Mouse (Mus musculus) neural tube, embryonic 13.5 days (tissue): Measurements from ENCODE around the gene Gm21970. TPM values are rescaled to one million over a fixed set of nuclear protein-coding genes. Genes with fewer than 3 reads are reported as not detected.

Experiments
- ATAC-seq: fragments of 200-750 bp; cut with Nextera tagmentation; 2 replicates; pipeline ENCODE4 v1.8.0; 2017; ENCODE audit warnings: low read depth, mild to moderate bottlenecking, moderate TSS enrichment, moderate library complexity
- H3K27ac ChIP-seq: fragments of 300-500 bp; sonication (generic); replicated peaks from 2 replicates; pipeline ENCODE4 v1.5.1; 2015; ENCODE audit warnings: moderate library complexity, mild to moderate bottlenecking, inconsistent platforms
- H3K27me3 ChIP-seq: fragments of 300-500 bp; sonication (generic); 2 replicates; pipeline ENCODE4 v1.6.1; 2015; ENCODE audit warnings: mild to moderate bottlenecking, inconsistent platforms
- H3K36me3 ChIP-seq: fragments of 300-500 bp; sonication (generic); 2 replicates; pipeline ENCODE4 v1.6.1; 2015; ENCODE audit warnings: mild to moderate bottlenecking, inconsistent platforms
- H3K4me1 ChIP-seq: fragments of 300-500 bp; sonication (generic); replicated peaks from 2 replicates; pipeline ENCODE4 v1.6.1; 2015; ENCODE audit warnings: inconsistent platforms
- H3K4me2 ChIP-seq: fragments of 300-500 bp; sonication (generic); 2 replicates; pipeline ENCODE4 v1.6.1; 2015; ENCODE audit warnings: inconsistent platforms, mild to moderate bottlenecking, moderate library complexity
- H3K4me3 ChIP-seq: fragments of 300-500 bp; sonication (generic); 2 replicates; pipeline ENCODE4 v1.5.1; 2015; ENCODE audit warnings: mild to moderate bottlenecking, inconsistent platforms
- H3K9ac ChIP-seq: fragments of 300-500 bp; sonication (generic); 2 replicates; pipeline ENCODE4 v1.6.1; 2015; ENCODE audit warnings: moderate library complexity, mild to moderate bottlenecking, inconsistent platforms
- H3K9me3 ChIP-seq: fragments of 300-500 bp; sonication (generic); 2 replicates; pipeline ENCODE4 v1.6.1; 2016; ENCODE audit warnings: inconsistent platforms
- WGBS: fragments of 180-500 bp; shearing (Covaris S2); methylation state at CpG from one replicate; pipeline ENCODE4 v1.1.7; 2015; 5-methylcytosine and 5-hydroxymethylcytosine counted together
- polyA plus RNA-seq: library from polyadenylated mRNA; unstranded; fragments of >200 nt; fragmentation: Nextera tagmentation; extraction: Ambion mirVana; gene quantifications from 2 replicates; pipeline ENCODE4 v1.2.1, GENCODE M21; 2015

The Gm21970 gene
- polyA plus RNA-seq, 1 experiment from 2014 or later = not detected

DNA sequence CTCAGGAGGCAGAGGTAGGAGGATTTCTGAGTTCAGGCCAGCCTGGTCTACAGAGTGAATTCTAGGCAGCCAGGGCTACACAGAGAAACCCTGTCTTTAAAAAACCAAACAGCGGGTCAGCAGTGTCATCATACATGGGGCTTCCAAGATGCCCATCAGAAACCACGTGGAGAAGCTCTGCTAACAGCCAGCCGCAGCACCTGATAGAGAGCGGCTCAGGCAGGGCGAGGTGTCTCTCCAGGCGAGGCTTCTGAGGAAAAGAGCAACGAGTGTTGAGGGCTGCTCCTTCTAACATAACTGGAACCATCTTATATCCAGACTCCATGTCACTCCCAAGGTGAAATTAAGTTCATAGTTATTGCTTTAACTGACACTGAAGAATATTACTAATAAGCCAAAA lies 57.4 kb downstream of the Gm21970 start:
- H3K27ac ChIP-seq = no peak overlapping the region
- H3K4me3 ChIP-seq = no peak overlapping the region
- no peaks in the 10 kb centered on the region for H3K27me3 ChIP-seq
- H3K36me3 ChIP-seq = no peaks in the 10 kb centered on the region
- no peak for ATAC-seq
- H3K4me1 ChIP-seq = no peaks in the 10 kb centered on the region
- WGBS = 83% methylated on average over 7 of the region's 7 CpGs
- no peak overlapping the region for H3K4me2 ChIP-seq
- H3K9ac ChIP-seq = no peak overlapping the region
- H3K9me3 ChIP-seq = no peaks in the 10 kb centered on the region

DNA sequence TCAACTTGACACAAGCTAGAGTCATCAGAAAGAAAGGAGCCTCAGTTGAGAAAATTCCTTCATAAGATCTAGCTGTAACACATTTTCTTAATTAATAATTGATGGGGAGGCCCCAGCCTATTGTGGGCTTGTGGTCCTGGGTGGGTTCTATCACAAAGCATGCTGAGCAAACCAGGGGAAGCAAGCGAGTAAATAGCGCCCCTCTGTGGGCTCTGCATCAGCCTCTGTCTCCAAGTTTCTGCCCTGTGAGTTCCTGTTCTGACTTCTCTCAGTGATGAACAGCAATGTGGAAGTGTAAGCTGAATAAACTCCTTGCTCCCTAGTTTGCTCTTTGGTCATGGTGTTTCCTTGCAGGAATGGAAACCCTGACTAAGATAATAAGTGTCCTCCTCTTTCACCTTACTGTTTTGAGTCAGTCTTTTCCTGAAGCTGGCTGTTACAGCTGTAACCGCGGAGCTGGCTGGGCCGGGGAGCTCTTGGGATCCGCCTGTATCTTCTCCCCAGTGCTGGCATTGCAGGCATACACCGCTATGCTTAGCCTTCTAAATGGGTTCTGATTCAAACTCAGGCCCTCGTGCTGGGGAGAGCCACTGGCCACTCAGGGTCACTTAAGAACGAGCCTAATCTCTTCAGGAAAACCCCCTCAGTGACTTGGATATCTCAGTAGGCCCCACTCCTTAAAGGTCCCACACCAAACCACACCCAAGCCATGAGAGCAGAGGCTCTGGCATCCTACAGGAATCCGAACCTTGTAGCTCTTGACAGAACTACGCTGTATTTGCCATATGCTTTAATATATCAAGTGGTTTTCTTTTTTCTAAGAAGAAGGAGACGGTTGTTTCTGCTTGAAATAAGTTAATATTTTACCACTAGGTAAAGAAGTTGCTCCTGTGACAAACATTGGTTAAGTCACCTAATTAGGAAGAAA lies 58.9 kb downstream of the Gm21970 start:
- Histone ChIP-seq H3K9me3 (no peaks in the 10 kb centered on the region), H3K27me3 (no peaks in the 10 kb centered on the region), H3K4me3 (no peak overlapping the region), H3K36me3 (no peaks in the 10 kb centered on the region), H3K27ac (no peak overlapping the region), H3K9ac (no peak overlapping the region), H3K4me2 (no peak overlapping the region), H3K4me1 (no peaks in the 10 kb centered on the region)
- WGBS = 87% methylated on average over 12 of the region's 12 CpGs
- no peak for ATAC-seq

DNA sequence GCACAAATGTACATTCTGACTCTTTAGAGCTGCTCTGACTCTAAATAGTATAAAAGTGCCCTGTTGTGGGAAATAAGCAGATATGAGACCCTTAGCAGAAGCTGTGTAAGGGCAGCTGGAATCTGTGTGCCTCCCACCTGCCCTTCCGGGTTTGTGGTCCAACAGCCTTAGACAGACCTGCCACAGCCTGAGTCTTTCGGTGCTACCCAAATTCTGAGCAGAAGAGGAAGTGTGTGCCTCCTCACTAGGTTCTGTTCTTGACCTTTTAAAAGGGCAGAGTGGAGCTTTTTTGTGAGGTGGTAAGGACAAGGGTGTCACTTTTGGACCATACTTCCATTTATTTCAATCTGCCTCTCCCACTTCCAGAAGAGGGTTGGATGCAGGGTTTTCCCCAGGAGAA lies 60.4 kb downstream of the Gm21970 start:
- Histone ChIP-seq H3K9me3 (no peaks in the 10 kb centered on the region), H3K36me3 (no peaks in the 10 kb centered on the region), H3K27ac (no peak overlapping the region), H3K9ac (no peak overlapping the region), H3K4me3 (no peak overlapping the region), H3K4me1 (no peaks in the 10 kb centered on the region), H3K4me2 (no peak overlapping the region), H3K27me3 (no peaks in the 10 kb centered on the region)
- ATAC-seq = no peak
- WGBS = 94% methylated on average over 2 of the region's 2 CpGs

DNA sequence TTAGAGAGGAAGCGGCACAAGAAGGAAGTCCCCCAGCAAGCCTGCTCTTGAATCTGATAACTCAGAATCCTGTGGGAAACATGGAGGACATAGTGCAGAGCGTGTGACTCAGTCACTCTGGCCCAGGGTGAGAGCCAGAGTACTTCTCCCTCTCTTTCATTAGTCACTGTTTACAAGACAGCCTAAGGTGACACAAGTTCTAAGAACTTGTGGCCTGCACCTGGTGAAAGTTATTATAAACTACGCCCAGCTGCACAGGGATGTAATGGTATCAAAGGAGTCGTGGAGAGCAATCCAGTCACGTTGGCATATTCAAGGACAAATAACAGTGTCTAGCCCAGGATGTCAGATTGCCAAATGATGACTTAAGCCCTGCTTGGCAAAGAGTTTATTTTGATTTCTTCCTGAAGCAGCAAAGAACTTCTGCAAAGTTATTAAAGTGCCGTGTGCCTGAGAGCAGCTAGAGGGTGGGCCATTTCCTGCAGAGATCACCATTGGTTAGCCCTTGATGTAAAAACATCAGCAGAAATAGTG lies 60.9 kb downstream of the Gm21970 start:
- Histone ChIP-seq H3K9ac (no peak overlapping the region), H3K4me3 (no peak overlapping the region), H3K27me3 (no peaks in the 10 kb centered on the region), H3K36me3 (no peaks in the 10 kb centered on the region), H3K4me2 (no peak overlapping the region), H3K9me3 (no peaks in the 10 kb centered on the region), H3K27ac (no peak overlapping the region), H3K4me1 (no peaks in the 10 kb centered on the region)
- no peak for ATAC-seq
- WGBS = 79% methylated on average over 6 of the region's 6 CpGs

DNA sequence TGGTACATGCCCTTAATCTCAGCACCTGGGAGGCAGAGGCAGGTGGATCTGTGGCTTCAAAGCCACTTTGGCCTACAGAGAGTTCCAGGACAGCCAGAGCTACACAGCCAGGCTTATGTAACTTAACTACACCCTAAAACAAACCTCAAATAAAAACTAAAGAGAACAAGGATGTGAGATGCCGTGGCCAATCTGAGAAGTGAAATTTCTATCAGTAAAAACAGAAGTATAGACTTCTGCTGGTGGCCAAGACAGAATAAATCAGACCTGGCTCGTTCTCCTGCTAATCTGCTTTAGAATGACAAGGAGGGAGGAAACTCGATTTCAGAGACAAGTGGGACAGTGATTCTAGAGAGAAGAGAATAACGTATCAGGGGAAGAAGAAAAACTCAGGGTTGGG lies 64.3 kb downstream of the Gm21970 start:
- Histone ChIP-seq H3K4me3 (no peak overlapping the region), H3K27ac (no peak overlapping the region), H3K36me3 (no peaks in the 10 kb centered on the region), H3K9ac (no peak overlapping the region), H3K27me3 (no peaks in the 10 kb centered on the region), H3K9me3 (no peaks in the 10 kb centered on the region), H3K4me2 (no peak overlapping the region), H3K4me1 (0 out of 2 replicates have a peak, but pooled peaks cover 3% of the 10 kb centered on the region)
- ATAC-seq = no peak
- WGBS = 83% methylated on average over 4 of the region's 4 CpGs

DNA sequence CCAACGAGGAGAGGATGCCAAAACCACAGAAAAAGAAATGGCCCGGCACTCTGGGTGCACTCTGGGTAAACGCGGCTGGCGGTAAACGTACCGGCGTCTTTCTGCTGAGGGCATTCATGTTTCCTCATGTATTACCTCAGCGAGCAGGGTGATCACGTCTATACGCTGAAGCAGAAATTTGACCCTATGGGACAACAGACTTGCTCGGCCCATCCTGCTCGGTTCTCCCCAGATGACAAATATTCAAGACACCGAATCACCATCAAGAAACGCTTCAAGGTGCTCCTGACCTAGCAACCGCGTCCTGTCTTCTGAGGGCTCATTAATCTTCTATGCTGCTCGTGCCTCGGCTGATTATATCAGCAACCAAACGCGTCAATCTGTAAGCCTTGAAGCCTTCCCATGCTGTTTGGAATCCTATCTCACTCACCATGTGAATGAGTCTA lies 66.8 kb downstream of the Gm21970 start:
- no peak overlapping the region for H3K27ac ChIP-seq
- no peak overlapping the region for H3K4me3 ChIP-seq
- H3K4me1 ChIP-seq = 0 out of 2 replicates have a peak, but pooled peaks cover 3% of the 10 kb centered on the region
- no peaks in the 10 kb centered on the region for H3K27me3 ChIP-seq
- no peak overlapping the region for H3K9ac ChIP-seq
- H3K36me3 ChIP-seq = no peaks in the 10 kb centered on the region
- WGBS = 81% methylated on average over 21 of the region's 21 CpGs
- no peaks in the 10 kb centered on the region for H3K9me3 ChIP-seq
- H3K4me2 ChIP-seq = no peak overlapping the region
- ATAC-seq = no peak

DNA sequence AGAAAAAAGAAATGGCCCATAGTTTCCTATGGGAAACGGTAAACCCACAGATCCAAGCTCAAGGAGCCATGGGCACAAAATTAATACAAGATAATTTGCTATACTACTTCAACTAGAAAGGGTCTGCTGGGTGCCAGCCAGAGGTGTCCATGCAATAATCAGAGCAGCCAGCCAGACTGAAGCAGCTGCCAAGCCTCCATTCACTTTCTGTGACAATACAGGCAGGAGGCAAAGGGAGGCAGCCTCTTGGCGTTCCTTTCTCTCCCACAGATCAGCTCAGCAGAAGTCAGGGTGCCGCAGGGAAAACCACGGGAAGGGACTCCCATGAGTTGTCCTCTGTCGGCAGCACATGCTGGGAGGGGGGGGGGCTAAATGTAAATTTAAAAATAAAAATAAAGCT lies 67.5 kb downstream of the Gm21970 start:
- no peak overlapping the region for H3K9ac ChIP-seq
- 0 out of 2 replicates have a peak, but pooled peaks have one; percentile 32 for ATAC-seq
- no peaks in the 10 kb centered on the region for H3K9me3 ChIP-seq
- no peaks in the 10 kb centered on the region for H3K27me3 ChIP-seq
- no peaks in the 10 kb centered on the region for H3K36me3 ChIP-seq
- H3K27ac ChIP-seq = no peak overlapping the region
- H3K4me1 ChIP-seq = peaks cover 5% of the 10 kb centered on the region
- no peak overlapping the region for H3K4me3 ChIP-seq
- WGBS = 43% methylated on average over 5 of the region's 5 CpGs
- no peak overlapping the region for H3K4me2 ChIP-seq

DNA sequence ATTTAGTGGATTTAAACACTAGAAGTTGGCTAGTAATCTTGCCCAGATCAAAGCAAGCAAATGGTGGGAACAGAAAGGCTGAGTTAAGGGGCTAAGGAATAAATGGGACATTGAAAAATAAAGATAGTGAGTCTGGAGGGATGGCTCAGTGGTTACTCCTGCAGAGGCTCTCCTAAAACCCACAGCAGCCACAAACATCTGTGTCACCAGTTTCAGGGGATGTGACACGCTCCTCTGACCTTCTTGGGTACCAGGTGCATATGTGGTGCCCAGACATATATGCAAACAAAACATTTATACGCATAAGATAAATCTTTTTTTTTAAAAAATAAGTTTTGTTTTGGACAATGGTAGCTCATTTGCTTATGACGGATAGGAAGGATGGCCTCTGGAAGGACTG lies 67.9 kb downstream of the Gm21970 start:
- Histone ChIP-seq H3K9ac (no peak overlapping the region), H3K27ac (no peak overlapping the region), H3K27me3 (no peaks in the 10 kb centered on the region), H3K36me3 (no peaks in the 10 kb centered on the region), H3K9me3 (no peaks in the 10 kb centered on the region), H3K4me2 (no peak overlapping the region), H3K4me1 (peaks cover 9% of the 10 kb centered on the region), H3K4me3 (no peak overlapping the region)
- no peak for ATAC-seq
- 92% methylated on average over 3 of the region's 3 CpGs for WGBS

DNA sequence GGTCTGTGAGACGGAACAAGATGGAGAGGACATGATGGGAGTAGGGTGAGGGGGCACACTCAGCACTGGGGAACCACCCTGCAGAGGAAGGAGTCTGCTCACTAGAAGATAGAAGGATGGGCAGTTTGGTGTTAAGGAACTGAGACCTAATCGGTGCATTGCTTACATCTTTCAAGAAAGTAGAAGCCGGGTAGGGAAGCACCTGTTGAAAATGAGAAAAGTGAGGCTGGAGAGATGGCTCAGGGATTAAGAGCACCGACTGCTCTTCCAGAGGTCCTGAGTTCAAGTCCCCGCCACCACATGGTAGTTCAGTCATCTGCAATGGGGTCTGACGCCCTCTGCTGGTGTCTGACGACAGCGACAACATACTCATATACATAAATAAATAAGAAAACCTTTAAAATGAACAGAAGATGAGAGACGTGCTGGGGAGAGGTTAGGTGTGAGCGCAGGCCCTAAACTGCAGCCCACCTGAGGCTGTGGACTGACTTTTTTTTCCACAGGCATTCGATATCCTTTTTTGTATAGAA lies 68.4 kb downstream of the Gm21970 start:
- Histone ChIP-seq H3K4me2 (no peak overlapping the region), H3K36me3 (no peaks in the 10 kb centered on the region), H3K4me1 (peaks cover 9% of the 10 kb centered on the region), H3K27ac (no peak overlapping the region), H3K27me3 (no peaks in the 10 kb centered on the region), H3K4me3 (no peak overlapping the region), H3K9me3 (no peaks in the 10 kb centered on the region), H3K9ac (no peak overlapping the region)
- ATAC-seq = no peak
- 71% methylated on average over 11 of the region's 11 CpGs for WGBS

DNA sequence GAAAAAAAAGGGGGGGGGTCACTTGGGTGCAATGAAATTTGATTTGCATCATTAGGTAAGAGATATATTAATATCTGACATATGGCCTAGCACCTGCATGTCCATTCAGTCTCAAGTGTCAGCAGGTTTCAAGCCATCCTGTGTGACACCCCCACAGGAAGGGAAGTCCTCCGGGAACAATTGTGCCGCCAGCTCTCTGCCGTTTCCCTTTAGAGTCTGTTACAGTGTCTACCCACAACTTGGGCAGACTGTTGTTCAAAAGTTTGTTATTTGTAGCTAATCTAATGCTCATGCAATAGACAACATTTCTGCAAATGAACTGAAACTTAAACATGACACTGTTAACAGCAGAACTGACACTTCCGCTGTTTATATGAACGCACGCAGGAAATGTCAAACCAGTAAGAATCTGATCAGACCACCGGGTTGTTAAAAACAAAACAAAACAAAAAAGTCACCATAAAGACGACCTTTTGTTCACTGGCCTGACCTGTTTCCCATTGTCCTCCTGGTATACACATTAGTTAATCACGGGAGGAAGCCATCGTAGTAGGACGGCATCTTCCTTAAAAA lies 69.6 kb downstream of the Gm21970 start:
- no peak overlapping the region for H3K27ac ChIP-seq
- no peak overlapping the region for H3K4me3 ChIP-seq
- no peak overlapping the region for H3K9ac ChIP-seq
- no peaks in the 10 kb centered on the region for H3K36me3 ChIP-seq
- no peak for ATAC-seq
- H3K4me2 ChIP-seq = no peak overlapping the region
- H3K27me3 ChIP-seq = no peaks in the 10 kb centered on the region
- 58% methylated on average over 11 of the region's 11 CpGs for WGBS
- no peaks in the 10 kb centered on the region for H3K9me3 ChIP-seq
- peaks cover 20% of the 10 kb centered on the region for H3K4me1 ChIP-seq

DNA sequence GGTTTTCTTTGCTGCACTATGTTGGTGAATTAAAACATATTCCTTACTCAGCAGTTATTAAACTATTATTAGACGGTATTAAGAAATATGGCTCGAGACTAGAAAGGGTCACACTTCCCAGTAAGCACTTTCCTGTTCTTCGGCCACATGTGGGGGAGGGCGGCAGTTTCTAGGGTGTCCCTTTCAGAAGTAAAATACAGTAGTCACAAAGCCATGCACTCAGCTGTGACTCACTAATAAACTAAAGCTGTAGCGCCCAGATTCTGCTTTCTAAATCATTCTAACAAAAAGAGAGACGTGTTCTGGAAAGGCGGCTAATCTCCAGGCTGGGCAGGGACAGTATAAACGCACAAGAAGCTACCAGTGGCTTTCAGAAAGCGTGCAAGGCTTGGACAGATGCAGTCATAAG lies 70.3 kb downstream of the Gm21970 start:
- Histone ChIP-seq H3K36me3 (no peaks in the 10 kb centered on the region), H3K4me1 (peaks cover 26% of the 10 kb centered on the region), H3K27me3 (no peaks in the 10 kb centered on the region), H3K9ac (no peak overlapping the region), H3K4me3 (no peak overlapping the region), H3K27ac (no peak overlapping the region), H3K9me3 (no peaks in the 10 kb centered on the region), H3K4me2 (no peak overlapping the region)
- WGBS = 51% methylated on average over 9 of the region's 9 CpGs
- ATAC-seq = no peak

DNA sequence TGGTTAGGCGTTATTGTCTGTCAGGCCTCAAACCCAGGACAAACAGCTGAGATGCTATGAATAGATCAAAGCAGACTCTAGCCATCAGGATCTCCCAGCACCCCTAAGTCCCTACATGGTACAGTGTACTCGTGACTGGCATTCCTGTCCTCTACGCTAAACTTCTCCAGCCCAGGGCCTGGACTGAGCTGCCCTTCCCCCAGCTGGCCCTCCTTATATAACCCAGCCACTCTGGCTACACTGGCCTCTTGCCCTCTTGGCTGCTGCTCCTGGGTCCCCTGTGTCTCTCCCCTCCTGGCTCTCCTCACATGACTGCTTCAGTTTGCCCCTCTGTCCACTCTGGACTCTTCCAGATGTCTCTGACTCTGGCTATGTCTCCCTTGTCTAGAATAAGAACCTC lies 71.1 kb downstream of the Gm21970 start:
- Histone ChIP-seq H3K4me2 (no peak overlapping the region), H3K9ac (no peak overlapping the region), H3K27ac (no peak overlapping the region), H3K4me3 (no peak overlapping the region), H3K36me3 (no peaks in the 10 kb centered on the region), H3K4me1 (peaks cover 29% of the 10 kb centered on the region), H3K9me3 (no peaks in the 10 kb centered on the region), H3K27me3 (no peaks in the 10 kb centered on the region)
- WGBS = 74% methylated on average over 3 of the region's 3 CpGs
- no peak for ATAC-seq
